Mouse (Mus musculus) bone marrow macrophage, adult 2 months (primary cell): Measurements from ENCODE around the gene Stpg3. TPM values are rescaled to one million over a fixed set of nuclear protein-coding genes. Genes with fewer than 3 reads are reported as not detected.

Source experiments
- H3K27ac ChIP-seq: 2 replicates; pipeline ENCODE4 v1.5.1; 2012; ENCODE audit warnings: low read depth, low read length; ENCODE audit not compliant: insufficient read depth
- H3K4me1 ChIP-seq: 2 replicates; pipeline ENCODE4 v1.6.1; 2012; ENCODE audit warnings: low read length; ENCODE audit not compliant: control insufficient read depth, insufficient read depth
- H3K4me3 ChIP-seq: 2 replicates; pipeline ENCODE4 v1.5.1; 2012; ENCODE audit warnings: mild to moderate bottlenecking, low read length, moderate library complexity; ENCODE audit not compliant: insufficient read depth
- CTCF ChIP-seq: IDR thresholded peaks from 2 replicates; pipeline ENCODE4 v1.5.1; 2012; ENCODE audit warnings: low read depth, mild to moderate bottlenecking, low read length, moderate library complexity
- POLR2A ChIP-seq: IDR thresholded peaks from 2 replicates; pipeline ENCODE4 v1.6.1; 2012; ENCODE audit warnings: mild to moderate bottlenecking, low read depth, low read length, borderline replicate concordance
- polyA plus RNA-seq: library from polyadenylated mRNA; stranded (reverse); fragments of >200 nt; gene quantifications from 2 replicates; pipeline ENCODE4 v1.2.4, GENCODE M21; 2012; ENCODE audit not compliant: missing spikeins, insufficient read depth, insufficient read length

The Stpg3 gene
- polyA plus RNA-seq, 1 experiment = not detected

DNA sequence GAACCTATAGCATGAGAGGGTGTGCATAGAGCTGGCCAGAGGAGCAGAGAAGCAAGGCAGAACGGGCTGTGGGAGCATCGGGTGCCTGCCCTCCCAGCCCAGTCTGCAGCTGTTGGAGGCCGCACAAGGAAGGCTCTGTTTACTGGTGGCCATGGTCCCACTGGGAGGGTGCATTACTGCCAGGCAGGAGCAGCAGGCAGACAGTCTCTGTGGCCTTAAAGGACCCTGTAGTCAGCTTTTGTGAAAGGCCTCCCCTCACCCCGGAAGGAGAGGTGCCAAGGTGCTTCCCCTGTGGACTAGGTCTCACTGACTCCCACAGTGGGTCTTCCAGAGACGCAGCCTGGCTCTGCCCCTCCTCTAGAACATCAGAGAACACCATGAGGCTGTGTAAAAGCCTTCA is 12.4 kb upstream of the Stpg3 start:
- Histone ChIP-seq H3K4me3 (no peak overlapping the region), H3K4me1 (peaks cover 13% of the 10 kb centered on the region), H3K27ac (no peak overlapping the region)

DNA sequence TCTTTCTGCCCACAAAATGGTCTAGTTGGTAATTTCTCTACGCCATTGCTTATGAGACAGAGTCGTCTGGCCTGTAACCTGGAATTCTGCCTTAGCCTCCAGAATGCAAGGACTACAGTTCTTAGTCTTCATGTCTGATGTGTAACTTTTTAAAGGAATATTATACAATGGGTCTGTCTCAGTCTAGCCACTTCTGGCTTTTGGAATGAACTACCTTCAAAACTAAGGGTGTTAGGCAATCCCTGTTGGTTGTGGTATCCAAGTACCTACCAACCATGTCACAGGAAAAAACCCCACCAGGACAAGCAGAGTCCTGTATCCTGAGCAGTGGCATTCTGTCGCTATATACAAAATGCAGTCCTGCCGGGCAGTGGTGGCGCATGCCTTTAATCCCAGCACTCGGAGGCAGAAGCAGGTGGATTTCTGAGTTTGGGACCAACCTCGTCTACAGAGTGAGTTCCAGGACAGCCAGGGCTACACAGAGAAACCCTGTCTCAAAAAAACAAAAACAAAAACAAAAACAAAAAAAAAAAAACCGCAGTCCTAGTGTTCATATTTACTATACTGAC is 11.5 kb upstream of the Stpg3 start:
- no peak for TF ChIP-seq POLR2A
- TF ChIP-seq CTCF = no peak
- Histone ChIP-seq H3K27ac (peak overlapping the region; percentile 69), H3K4me1 (peaks cover 13% of the 10 kb centered on the region), H3K4me3 (peak overlapping the region; percentile 57)

More for the DNA sequence above, 12.4 kb upstream of the Stpg3 start:
- TF ChIP-seq CTCF = no peak
- TF ChIP-seq POLR2A = no peak

DNA sequence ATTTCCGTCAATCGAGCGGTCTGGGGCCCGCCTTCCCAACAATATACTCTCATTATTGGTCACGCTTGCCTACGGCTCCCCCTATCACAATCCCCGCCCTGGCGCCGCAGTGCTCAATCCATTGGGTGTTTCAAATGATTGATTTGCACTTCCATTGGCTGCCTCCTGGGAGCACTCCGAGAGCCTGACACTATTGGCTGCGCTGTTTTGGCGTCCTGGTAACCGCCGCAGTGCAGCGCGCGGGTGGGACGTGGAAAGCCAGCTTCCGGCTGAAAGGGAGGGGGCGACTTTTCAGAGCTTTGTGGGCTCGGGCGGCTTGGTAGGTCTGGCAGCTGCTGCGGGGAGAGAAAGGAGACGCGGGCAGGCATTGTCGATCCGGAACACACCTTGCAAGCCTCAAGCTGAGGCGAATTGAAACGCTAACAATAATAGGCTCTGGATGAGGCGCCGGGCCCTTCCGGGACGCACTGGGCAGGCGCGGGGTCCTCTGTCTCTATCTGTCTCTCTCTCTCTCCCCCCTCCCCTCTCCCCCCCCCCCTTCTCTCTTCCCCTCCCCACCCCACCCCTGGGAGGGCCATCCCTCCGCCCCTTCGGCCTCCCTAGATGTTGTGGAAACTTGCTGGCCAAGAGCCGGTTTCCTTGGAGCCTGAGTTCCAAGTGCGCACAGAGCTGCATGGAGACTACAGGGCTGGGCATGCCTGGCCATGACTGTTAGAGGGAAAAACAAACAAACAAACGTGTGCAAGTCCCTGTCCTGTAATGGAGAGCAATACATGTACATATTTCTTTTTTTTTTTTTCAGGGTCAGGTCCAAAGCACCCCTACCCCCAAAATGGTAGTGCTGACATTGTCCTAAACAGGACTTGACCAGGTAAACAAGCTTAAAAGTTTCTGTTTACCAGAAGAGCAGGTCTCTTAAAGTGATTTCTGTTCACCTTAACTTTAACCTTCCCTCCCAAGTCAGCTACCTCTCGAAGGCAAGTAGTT is 10.6 kb upstream of the Stpg3 start:
- H3K27ac ChIP-seq = peak overlapping the region; percentile 93
- H3K4me3 ChIP-seq = peak overlapping the region; percentile 75
- TF ChIP-seq POLR2A (no peak), CTCF (no peak)
- peaks cover 13% of the 10 kb centered on the region for H3K4me1 ChIP-seq

DNA sequence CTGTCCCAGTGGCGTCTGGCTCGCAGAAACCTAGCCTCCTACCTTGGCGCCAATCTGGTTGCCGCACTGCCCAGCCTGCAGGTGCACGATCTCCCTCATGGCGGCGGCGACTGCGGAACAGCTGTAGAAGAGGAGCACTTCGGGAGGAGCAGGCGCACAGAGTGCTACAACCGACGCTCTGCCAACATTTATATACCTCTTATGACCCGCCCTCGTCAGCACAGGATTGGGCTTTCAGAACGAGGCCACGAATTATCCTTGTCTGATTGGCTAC is 10.0 kb upstream of the Stpg3 start, which contains the start of gene Tubb4b:
TSS of gene Tubb4b (minus strand) at position 211 of the 274 bp plus-strand sequence.
- Histone ChIP-seq H3K4me3 (peak within 1 kb of the TSS; percentile 82), H3K27ac (peak within 1 kb of the TSS; percentile 93), H3K4me1 (peaks cover 13% of the 10 kb centered on the region)
- TF ChIP-seq CTCF (no peak), POLR2A (peak; percentile 94; the same call in 1 of the 2 replicates)

DNA sequence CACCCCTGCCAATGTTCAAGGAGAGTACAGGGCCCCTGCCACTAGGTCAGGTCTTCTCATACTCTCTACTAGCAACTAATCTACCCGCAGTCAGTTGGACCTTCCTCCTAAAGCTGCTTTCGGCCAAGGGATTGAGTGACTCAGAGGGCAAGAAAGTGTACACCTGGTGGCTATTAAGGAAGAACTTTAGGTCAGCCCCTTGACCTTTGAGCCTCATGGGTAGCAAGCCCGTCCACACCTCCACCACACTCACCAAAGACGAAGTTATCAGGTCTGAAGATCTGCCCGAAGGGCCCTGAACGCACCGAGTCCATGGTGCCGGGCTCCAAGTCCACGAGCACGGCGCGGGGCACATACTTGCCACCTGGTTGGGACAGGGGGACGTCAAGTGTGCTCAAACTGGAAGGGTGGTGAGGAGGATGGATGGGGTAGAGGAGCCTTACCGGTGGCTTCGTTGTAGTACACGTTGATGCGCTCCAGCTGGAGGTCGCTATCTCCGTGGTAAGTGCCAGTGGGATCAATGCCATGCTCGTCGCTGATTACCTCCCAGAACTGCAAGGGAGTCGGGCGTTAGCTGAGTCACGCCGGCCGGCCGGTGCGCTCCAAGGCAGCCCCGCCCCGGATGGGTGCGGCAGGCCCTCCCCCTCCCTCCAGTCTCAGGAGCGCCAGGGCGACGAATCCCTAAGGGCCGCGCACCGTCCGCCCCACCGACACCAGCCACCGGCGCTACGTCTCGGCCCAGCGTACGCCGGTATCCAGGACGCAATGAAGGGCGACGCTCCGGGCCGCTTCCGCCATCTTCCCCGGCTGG is 9.4 kb upstream of the Stpg3 start:
- Histone ChIP-seq H3K27ac (peak overlapping the region; percentile 78), H3K4me3 (peak overlapping the region; percentile 82), H3K4me1 (peaks cover 11% of the 10 kb centered on the region)
- TF ChIP-seq CTCF = no peak
- no peak for TF ChIP-seq POLR2A

DNA sequence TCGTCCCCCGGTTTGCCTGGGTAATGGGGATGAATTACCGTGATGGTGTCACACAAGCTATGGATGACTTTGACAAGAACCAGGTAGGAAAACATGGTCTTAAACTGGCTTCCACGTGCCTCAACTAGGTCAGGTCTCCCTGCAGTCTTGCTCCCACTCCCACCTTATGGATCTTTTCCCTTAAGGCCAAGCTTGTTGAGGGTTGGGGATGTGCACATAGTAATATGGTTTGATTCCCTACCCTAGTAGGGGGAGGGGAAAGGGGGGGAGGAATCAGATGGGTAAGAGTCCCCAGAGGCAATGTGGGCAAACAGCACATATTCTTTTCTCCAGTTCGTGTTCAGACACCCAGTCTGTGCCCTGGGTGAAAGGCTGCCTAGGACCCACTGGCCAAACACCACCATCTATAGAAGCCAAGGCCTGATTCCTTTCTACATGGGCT is 6.9 kb upstream of the Stpg3 start:
- peaks cover 10% of the 10 kb centered on the region for H3K4me1 ChIP-seq
- H3K27ac ChIP-seq = no peak overlapping the region
- H3K4me3 ChIP-seq = no peak overlapping the region
- no peak for TF ChIP-seq CTCF
- no peak for TF ChIP-seq POLR2A

DNA sequence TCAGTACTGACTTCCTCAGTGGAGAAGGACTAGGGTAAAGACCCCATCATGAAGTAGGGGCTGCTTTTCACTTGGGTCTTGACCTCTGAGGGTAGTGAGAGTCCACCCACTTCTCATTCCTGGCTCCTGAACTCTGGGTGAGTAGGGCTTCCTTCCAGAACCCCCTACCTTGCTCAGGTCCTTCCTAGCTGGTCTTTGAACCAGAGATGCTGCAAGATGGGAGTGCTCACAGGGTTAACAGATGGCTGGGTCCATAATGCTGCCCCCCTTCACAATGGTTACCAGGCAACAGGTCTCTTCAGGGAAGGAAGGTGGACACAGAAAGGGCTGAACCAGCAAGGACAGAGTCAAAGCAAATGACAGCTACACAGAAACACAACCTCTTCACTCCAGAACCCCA is 4.0 kb upstream of the Stpg3 start, which contains the start of gene Fam166a:
TSS of gene Fam166a (plus strand) at position 301 of the 400 bp plus-strand sequence.
- TF ChIP-seq CTCF = no peak
- TF ChIP-seq POLR2A = no peak
- Histone ChIP-seq H3K4me1 (peaks cover 3% of the 10 kb centered on the region; the same call in 1 of the 2 replicates), H3K4me3 (no peak within 1 kb of the TSS), H3K27ac (no peak within 1 kb of the TSS)

DNA sequence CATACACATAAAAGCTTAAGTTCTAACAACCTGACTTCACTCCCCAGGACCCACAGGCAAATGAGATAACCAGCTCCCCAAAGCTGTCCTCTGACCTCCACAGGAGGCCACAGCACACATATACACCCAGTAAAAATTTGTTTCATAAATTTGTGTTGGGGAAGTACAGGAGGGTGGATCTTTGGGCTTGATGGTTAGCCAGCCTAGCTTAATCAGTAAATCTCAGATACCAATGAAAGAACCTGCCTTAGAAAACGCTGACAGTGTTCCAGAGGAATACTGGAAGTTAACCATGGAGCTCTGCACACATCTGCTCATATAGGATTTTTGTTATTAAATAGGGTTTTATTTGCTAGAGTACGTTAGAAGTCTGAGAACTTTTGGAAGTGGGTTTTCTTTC is 3.2 kb upstream of the Stpg3 start:
- Histone ChIP-seq H3K4me3 (no peak overlapping the region), H3K4me1 (no peaks in the 10 kb centered on the region), H3K27ac (no peak overlapping the region)
- TF ChIP-seq POLR2A (no peak), CTCF (no peak)

DNA sequence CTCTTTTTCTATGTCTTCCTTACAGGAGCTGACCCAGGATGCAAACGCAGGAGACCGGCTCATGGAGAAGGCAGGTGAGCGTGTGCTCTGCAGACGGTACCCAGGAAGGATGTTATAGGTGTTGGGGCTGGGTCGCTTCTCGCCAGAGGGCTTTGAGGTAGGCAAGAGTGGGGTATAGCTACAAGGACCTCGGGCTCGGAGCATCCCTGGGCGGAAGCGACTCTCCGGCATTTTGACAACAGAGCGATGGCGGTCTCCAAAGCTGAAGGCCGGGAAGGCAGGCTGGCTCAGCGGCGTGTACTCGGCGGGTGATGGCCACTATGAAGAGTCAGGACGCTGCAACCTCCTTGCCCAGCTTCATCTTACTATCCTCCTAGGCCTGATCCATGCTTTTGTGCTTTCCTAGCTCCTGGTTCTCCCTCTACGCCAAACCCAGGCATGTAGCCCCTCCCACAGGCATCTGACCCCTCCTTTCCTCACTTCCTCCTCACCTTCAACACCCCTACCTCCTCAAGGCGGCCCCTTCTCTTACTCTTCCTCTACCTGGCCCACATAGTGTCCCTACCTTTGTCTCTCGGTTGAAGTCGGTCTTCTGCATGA is 1.1 kb downstream of the Stpg3 start:
- TF ChIP-seq POLR2A (no peak), CTCF (no peak)
- Histone ChIP-seq H3K27ac (no peak overlapping the region), H3K4me3 (no peak overlapping the region), H3K4me1 (peaks cover 11% of the 10 kb centered on the region)
